Comparison of ENCODE assay signal across 26 mouse cellular contexts in genomic region chr19:38430475-38430874, GRCm38 (mm10). TPM values are rescaled to one million over a fixed set of nuclear protein-coding genes. Genes with fewer than 3 reads are reported as not detected.
DNase-seq lines count a peak whose midpoint lies in the region; TF ChIP-seq lines count a peak whose summit lies in the region.
"Had no signal": no experiment of that assay in that cellular context is flagged by ENCODE, and none has a peak within 500 bp of the region (broad histone marks: within the 10 kb centered on the region; RNA-seq: fewer than 3 reads in every experiment).

No protein-coding gene starts in this region.

- H3K36me3 ChIP-seq in CH12.LX (replicated peaks in 1 of 2; ENCODE audit: control insufficient read depth in 1 of 2, insufficient read depth in 1 of 2, low read length in 1 of 2): no peaks in the 10 kb centered on the region
- H3K36me3 ChIP-seq in limb, embryonic 10.5 days: no peaks in the 10 kb centered on the region
- H3K36me3 ChIP-seq: embryonic facial prominence, embryonic 15.5 days; forebrain, embryonic 10.5 days; hindbrain, embryonic 10.5 days; hindbrain, embryonic 13.5 days had no signal

- no peak overlapping the region for H3K9ac ChIP-seq in CH12.LX (ENCODE audit: insufficient read depth, low read depth)
- H3K9ac ChIP-seq: embryonic facial prominence, embryonic 15.5 days; forebrain, embryonic 13.5 days; hindbrain, embryonic 13.5 days had no signal

- no peaks in the 10 kb centered on the region for H3K79me2 ChIP-seq in CH12.LX (replicated peaks; ENCODE audit: control insufficient read depth, extremely low read depth, insufficient read depth, poor library complexity, severe bottlenecking)

- H3K27me3 ChIP-seq in CH12.LX (replicated peaks): no peaks in the 10 kb centered on the region
- H3K27me3 ChIP-seq in limb, embryonic 10.5 days (ENCODE audit: low read depth, poor library complexity, severe bottlenecking): no peaks in the 10 kb centered on the region
- H3K27me3 ChIP-seq: embryonic facial prominence, embryonic 15.5 days; forebrain, embryonic 13.5 days; hindbrain, embryonic 13.5 days had no signal

- TF ChIP-seq EP300 in CH12.LX (IDR thresholded peaks at IDR 0.05; ENCODE audit: low read length): no peak

- TF ChIP-seq POLR2A in CH12.LX (IDR thresholded peaks at IDR 0.05; ENCODE audit: low read depth, low read length): no peak

- H3K4me3 ChIP-seq in CH12.LX (replicated peaks in 1 of 3; ENCODE audit: low read depth in 2 of 3, low read length in 2 of 3, poor library complexity in 1 of 3): no peak overlapping the region
- no peak overlapping the region for H3K4me3 ChIP-seq in limb, embryonic 10.5 days
- H3K4me3 ChIP-seq: embryonic facial prominence, embryonic 15.5 days; forebrain, embryonic 10.5 days; forebrain, embryonic 13.5 days; hindbrain, embryonic 10.5 days; hindbrain, embryonic 13.5 days had no signal

- WGBS in limb, embryonic 10.5 days: 87% methylated on average over 8 of the region's 8 CpGs

- no peak overlapping the region for H3K4me2 ChIP-seq in CH12.LX (ENCODE audit: insufficient read depth, low read depth, poor library complexity, severe bottlenecking)
- H3K4me2 ChIP-seq: embryonic facial prominence, embryonic 15.5 days; forebrain, embryonic 13.5 days; heart, embryonic 11.5 days; hindbrain, embryonic 13.5 days had no signal

- peaks cover 5 to 11% of the 10 kb centered on the region in 2 experiments; a peak in 3 of 4 replicates for H3K4me1 ChIP-seq in CH12.LX (ENCODE audit: control insufficient read depth in 1 of 2, insufficient read depth in 2 of 2)
- H3K4me1 ChIP-seq in limb, embryonic 10.5 days: no peaks in the 10 kb centered on the region
- H3K4me1 ChIP-seq: embryonic facial prominence, embryonic 15.5 days; forebrain, embryonic 10.5 days; forebrain, embryonic 13.5 days; hindbrain, embryonic 10.5 days; hindbrain, embryonic 13.5 days had no signal

- H3K27ac ChIP-seq in CH12.LX (ENCODE audit: insufficient read depth, low read depth): no peak overlapping the region
- H3K27ac ChIP-seq in limb, embryonic 10.5 days: no peak overlapping the region
- H3K27ac ChIP-seq: embryonic facial prominence, embryonic 15.5 days; forebrain, embryonic 10.5 days; forebrain, embryonic 13.5 days; hindbrain, embryonic 10.5 days; hindbrain, embryonic 13.5 days; hindbrain, postnatal 0 days had no signal

- no peak for TF ChIP-seq RAD21 in CH12.LX (IDR thresholded peaks at IDR 0.05; ENCODE audit: low read depth, low read length)

- DNase-seq in heart, adult 11 months: peak; percentile 58
- no peak for DNase-seq in heart, postnatal 4 days
- DNase-seq in CH12.LX (ENCODE audit: extremely low read depth) (peak; percentile 2), liver (no peak)
- peak; percentile 34 for DNase-seq in fat pad, adult 2 months (ENCODE audit: extremely low read depth, low read depth, low spot score)
- DNase-seq in skeletal muscle tissue, adult 2 months (ENCODE audit: low read depth, low spot score): peak; percentile 19
- DNase-seq in limb, embryonic 10.5 days (ENCODE audit: low spot score): no peak
- DNase-seq in urinary bladder, postnatal 10 days (ENCODE audit: low spot score): no peak
- DNase-seq: adrenal gland, adult 8-10 months; adrenal gland, postnatal 25 days; B cell, adult 2 months; cerebellum, adult 11-12 months; cerebellum, adult 8-10 months; cerebellum, postnatal 10 days; cerebellum, postnatal 36 days; embryo, embryonic 11 days; gastrocnemius, postnatal 14 days; kidney, adult 18-20 months had no signal

- no peaks in the 10 kb centered on the region for H3K9me3 ChIP-seq in CH12.LX (replicated peaks; ENCODE audit: low read length)
- no peaks in the 10 kb centered on the region for H3K9me3 ChIP-seq in limb, embryonic 10.5 days (replicated peaks)
- H3K9me3 ChIP-seq: embryonic facial prominence, embryonic 15.5 days; forebrain, embryonic 10.5 days; forebrain, embryonic 13.5 days; hindbrain, embryonic 10.5 days; hindbrain, embryonic 13.5 days had no signal

- TF ChIP-seq CTCF in CH12.LX (conservative IDR thresholded peaks at IDR 0.05 in 1 of 2, IDR thresholded peaks at IDR 0.05 in 1 of 2; ENCODE audit: low read depth in 2 of 2, low read length in 2 of 2): no peak

- dilution Hi-C loops in CH12.LX (cut with MboI; ENCODE audit: extremely low pct_ligation_motif_present, extremely low pct_unique_long_range_greater_than_20kb, low sequenced_read_pairs): no loop called here

- in situ Hi-C loops in CH12.LX (cut with MboI; ENCODE audit: low pct_ligation_motif_present, low pct_unique_long_range_greater_than_20kb, low sequenced_read_pairs): no loop called here

TF ChIP-seq in CH12.LX, 34 proteins besides CTCF, POLR2A, EP300 and RAD21:
- TF ChIP-seq PAX5 (IDR thresholded peaks at IDR 0.05; ENCODE audit: low read length) (no peak), JUN (IDR thresholded peaks at IDR 0.05; ENCODE audit: insufficient read depth, low read depth, low read length) (no peak)

RNA-seq across cellular contexts. Expression of gene Slc35g1, which starts 34.7 kb away (rescaled TPM):
- 1 to 10 TPM; 1.9 to 2.0 TPM for total RNA-seq in heart, postnatal 4 days (2021)
- total RNA-seq in CH12.LX (2012; rRNA removed) (14.6 and 17.8 TPM in 2 replicates), CH12.LX (2014; rRNA removed) (38.2 and 38.5 TPM in 2 replicates)
- 17.9 and 21.7 TPM in 2 replicates for polyA plus RNA-seq in CH12.LX (2012; ENCODE audit: insufficient read length, low read depth)
- 3.1 and 4.9 TPM in 2 replicates for polyA plus RNA-seq in limb, embryonic 10.5 days (2016; fragmentation: Nextera tagmentation; extraction: Ambion mirVana)

RNA-seq across cellular contexts. Expression of gene Plce1, which starts 50.4 kb away (rescaled TPM):
- total RNA-seq in heart, postnatal 4 days (2021): 10 to 100 TPM; 44.9 to 45.1 TPM
- total RNA-seq in CH12.LX (2012; rRNA removed) (under 0.01 and 0.04 TPM in 2 replicates), CH12.LX (2014; rRNA removed) (0.04 and 0.05 TPM in 2 replicates)
- 0.10 and 0.13 TPM in 2 replicates for polyA plus RNA-seq in CH12.LX (2012; ENCODE audit: insufficient read length, low read depth)
- polyA plus RNA-seq in limb, embryonic 10.5 days (2016; fragmentation: Nextera tagmentation; extraction: Ambion mirVana): 1.6 and 2.6 TPM in 2 replicates
- total RNA-seq: granulocyte monocyte progenitor cell, adult 5-6 weeks had no signal

Comparison
In these comparisons a context has a peak if more than half of its experiments do, and no peak if none do; other contexts are left out.
1. DNase-seq: peak in heart, adult 11 months (single experiment), CH12.LX (single experiment), fat pad, adult 2 months (single experiment) and skeletal muscle tissue, adult 2 months (single experiment); none in heart, postnatal 4 days (single experiment), limb, embryonic 10.5 days (single experiment), urinary bladder, postnatal 10 days (single experiment) and liver (single experiment).
2. RNA of gene Slc35g1, which starts 34.7 kb away (total RNA-seq): 14.6 to 38.5 TPM in CH12.LX; 1.9 to 2.0 TPM in heart, postnatal 4 days; every median in the first group is over 4 times any median in the second.
3. RNA of gene Plce1, which starts 50.4 kb away (total RNA-seq): 44.9 to 45.1 TPM in heart, postnatal 4 days; under 0.01 to 0.05 TPM in CH12.LX; every median in the first group is over 10 times any median in the second.